Mouse (Mus musculus) lung, postnatal 0 days (tissue): Measurements from ENCODE around the gene Trp53bp2.

ENCODE experiments used
- CTCF ChIP-seq: IDR thresholded peaks from 2 replicates; pipeline ENCODE4 v1.5.1; 2016; ENCODE audit warnings: antibody characterized with exemption, mild to moderate bottlenecking
- EP300 ChIP-seq: IDR thresholded peaks from 2 replicates; pipeline ENCODE4 v1.6.1; 2016; ENCODE audit warnings: antibody characterized with exemption, mild to moderate bottlenecking, control low read depth

DNA sequence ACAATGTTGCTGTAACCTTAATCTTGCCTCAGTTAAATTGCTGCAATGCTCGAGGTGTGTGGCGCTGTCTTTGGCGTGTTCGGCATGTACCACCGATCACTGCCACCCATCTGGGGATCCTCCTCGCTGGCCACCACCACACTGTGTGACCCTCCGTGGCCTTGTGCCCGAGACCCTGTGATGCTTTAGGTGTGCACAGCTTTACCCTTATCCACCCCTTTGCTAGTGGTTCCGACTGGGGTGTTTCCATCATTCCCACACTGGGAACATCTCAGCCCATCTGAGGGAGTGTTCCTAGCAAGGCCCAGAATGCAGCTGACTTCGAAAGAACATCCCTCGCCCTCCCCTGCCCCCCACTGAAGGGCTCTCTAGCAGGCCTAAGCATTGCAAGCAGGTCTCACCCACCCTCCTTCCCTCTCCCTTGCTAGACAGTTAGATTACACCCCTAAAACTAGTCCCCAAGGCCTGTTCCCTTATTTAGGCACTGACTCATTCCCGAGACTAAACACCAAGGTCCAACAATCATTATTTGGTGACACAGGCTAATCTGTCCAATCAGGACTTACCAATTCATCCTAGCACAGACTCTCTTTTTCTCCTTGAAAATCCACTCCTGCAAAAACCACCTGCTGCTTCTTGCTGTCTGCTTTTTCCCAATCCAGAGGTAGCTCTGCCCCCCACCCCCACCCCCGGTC lies 94.4 kb downstream of the Trp53bp2 start:
- TF ChIP-seq CTCF (no peak), EP300 (no peak)
